Mouse (Mus musculus): Measurements from ENCODE around the gene Scgb1a1. TPM values are rescaled to one million over a fixed set of nuclear protein-coding genes. Genes with fewer than 3 reads are reported as not detected.
"Not testable (repeated sequence)": the region's sequence is repeated elsewhere in the genome, so short reads cannot be mapped to it uniquely, and the experiment has no call there.

Gene Scgb1a1
- polyA plus RNA-seq, 1 experiment from 2014 or later: not detected

DNA sequence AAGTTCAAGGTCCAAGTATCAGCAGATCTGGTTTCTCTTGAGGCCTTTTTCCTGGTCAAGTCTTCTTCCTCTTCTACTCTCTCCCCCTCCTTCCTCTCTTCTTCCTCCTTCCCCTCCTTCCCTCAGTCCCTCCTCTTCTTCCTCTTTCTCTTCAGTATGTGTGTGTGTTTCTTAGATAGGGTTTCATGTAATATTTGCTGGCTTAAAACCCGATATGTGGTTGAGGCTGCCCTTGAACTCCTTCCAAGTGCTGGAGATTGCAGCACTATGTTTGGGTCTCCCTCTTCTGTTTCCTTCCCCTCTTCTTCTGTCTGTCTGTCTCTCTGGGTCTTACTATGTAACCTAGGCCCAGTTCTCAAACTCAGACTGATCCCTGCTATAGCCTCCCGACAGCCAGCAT lies 24.9 kb downstream of the Scgb1a1 start:
- ATAC-seq (ENCODE audit: extremely low read depth, insufficient number of reproducible peaks, low FRiP score, low TSS enrichment): no peak
- peaks cover 19% of the 10 kb centered on the region for H3K4me1 ChIP-seq
- no peak overlapping the region for H3K27ac ChIP-seq (replicated peaks)
- WGBS: 82% methylated on average over 2 of the region's 2 CpGs
- H3K4me2 ChIP-seq: no peak overlapping the region
- no peaks in the 10 kb centered on the region for H3K27me3 ChIP-seq (replicated peaks)
- H3K9ac ChIP-seq: no peak overlapping the region
- H3K9me3 ChIP-seq: no peaks in the 10 kb centered on the region
- no peak overlapping the region for H3K4me3 ChIP-seq
- no peaks in the 10 kb centered on the region for H3K36me3 ChIP-seq

- whole genome bisulfite sequencing: 83% methylated on average over 8 of the region's 8 CpGs
- no peak overlapping the region for H3K27ac ChIP-seq (replicated peaks)
- no peak for ATAC-seq (ENCODE audit: extremely low read depth, insufficient number of reproducible peaks, low FRiP score, low TSS enrichment)
- H3K4me2 ChIP-seq: no peak overlapping the region
- H3K4me1 ChIP-seq: peaks cover 16% of the 10 kb centered on the region
- H3K9ac ChIP-seq: no peak overlapping the region
- H3K36me3 ChIP-seq: no peaks in the 10 kb centered on the region
- H3K4me3 ChIP-seq: no peak overlapping the region
- H3K27me3 ChIP-seq (replicated peaks): no peaks in the 10 kb centered on the region
- H3K9me3 ChIP-seq: no peaks in the 10 kb centered on the region
These were observed 26.4 kb downstream of the Scgb1a1 start for GRCm38 (mm10) chr19:9061221-9061893.

GRCm38 (mm10) chr19:9060103-9060502 lies 27.7 kb downstream of the Scgb1a1 start:
- Histone ChIP-seq H3K4me1 (peaks cover 6% of the 10 kb centered on the region; the same call in 1 of the 2 replicates), H3K9me3 (no peaks in the 10 kb centered on the region), H3K4me2 (no peak overlapping the region), H3K4me3 (no peak overlapping the region), H3K27ac (replicated peaks) (no peak overlapping the region), H3K9ac (no peak overlapping the region), H3K36me3 (no peaks in the 10 kb centered on the region), H3K27me3 (replicated peaks) (no peaks in the 10 kb centered on the region)
- ATAC-seq (ENCODE audit: extremely low read depth, insufficient number of reproducible peaks, low FRiP score, low TSS enrichment): no peak
- 79% methylated on average over 4 of the region's 4 CpGs for WGBS

GRCm38 (mm10) chr19:9059391-9059790 lies 28.4 kb downstream of the Scgb1a1 start:
- ATAC-seq (ENCODE audit: extremely low read depth, insufficient number of reproducible peaks, low FRiP score, low TSS enrichment): no peak
- no peak overlapping the region for H3K4me3 ChIP-seq
- H3K9me3 ChIP-seq: no peaks in the 10 kb centered on the region
- no peak overlapping the region for H3K27ac ChIP-seq (replicated peaks)
- 73% methylated on average over 7 of the region's 7 CpGs for WGBS
- H3K9ac ChIP-seq: no peak overlapping the region
- H3K36me3 ChIP-seq: no peaks in the 10 kb centered on the region
- H3K27me3 ChIP-seq (replicated peaks): no peaks in the 10 kb centered on the region
- peaks cover 6% of the 10 kb centered on the region; the same call in 1 of the 2 replicates for H3K4me1 ChIP-seq
- H3K4me2 ChIP-seq: no peak overlapping the region

- Histone ChIP-seq H3K36me3 (no peaks in the 10 kb centered on the region), H3K4me1 (peaks cover 8% of the 10 kb centered on the region; the same call in 1 of the 2 replicates), H3K4me3 (no peak overlapping the region), H3K9me3 (no peaks in the 10 kb centered on the region), H3K9ac (no peak overlapping the region), H3K27ac (replicated peaks) (no peak overlapping the region), H3K27me3 (replicated peaks) (no peaks in the 10 kb centered on the region), H3K4me2 (no peak overlapping the region)
- no peak for ATAC-seq (ENCODE audit: extremely low read depth, insufficient number of reproducible peaks, low FRiP score, low TSS enrichment)
- WGBS: 73% methylated on average over 4 of the region's 4 CpGs
These were observed 28.8 kb downstream of the Scgb1a1 start for GRCm38 (mm10) chr19:9058944-9059343.

GRCm38 (mm10) chr19:9058331-9058884 lies 29.4 kb downstream of the Scgb1a1 start:
- no peaks in the 10 kb centered on the region for H3K9me3 ChIP-seq
- no peaks in the 10 kb centered on the region for H3K27me3 ChIP-seq (replicated peaks)
- no peaks in the 10 kb centered on the region for H3K36me3 ChIP-seq
- H3K9ac ChIP-seq: no peak overlapping the region
- no peak overlapping the region for H3K4me3 ChIP-seq
- H3K4me1 ChIP-seq: peaks cover 13% of the 10 kb centered on the region
- H3K27ac ChIP-seq (replicated peaks): no peak overlapping the region
- no peak overlapping the region for H3K4me2 ChIP-seq
- WGBS: 82% methylated on average over 1 of the region's 1 CpGs
- ATAC-seq (ENCODE audit: extremely low read depth, insufficient number of reproducible peaks, low FRiP score, low TSS enrichment): no peak

GRCm38 (mm10) chr19:9057679-9058078 lies 30.1 kb downstream of the Scgb1a1 start:
- Histone ChIP-seq H3K9ac (no peak overlapping the region), H3K4me2 (no peak overlapping the region), H3K9me3 (no peaks in the 10 kb centered on the region), H3K27ac (replicated peaks) (no peak overlapping the region), H3K36me3 (no peaks in the 10 kb centered on the region), H3K4me3 (no peak overlapping the region), H3K27me3 (replicated peaks) (no peaks in the 10 kb centered on the region), H3K4me1 (peaks cover 20% of the 10 kb centered on the region)
- no peak for ATAC-seq (ENCODE audit: extremely low read depth, insufficient number of reproducible peaks, low FRiP score, low TSS enrichment)

- Histone ChIP-seq H3K4me1 (peaks cover 18% of the 10 kb centered on the region), H3K9ac (no peak overlapping the region), H3K36me3 (no peaks in the 10 kb centered on the region), H3K9me3 (no peaks in the 10 kb centered on the region), H3K4me3 (no peak overlapping the region), H3K27me3 (replicated peaks) (no peaks in the 10 kb centered on the region), H3K4me2 (no peak overlapping the region), H3K27ac (replicated peaks) (no peak overlapping the region)
- ATAC-seq (ENCODE audit: extremely low read depth, insufficient number of reproducible peaks, low FRiP score, low TSS enrichment): no peak
- WGBS: 74% methylated on average over 4 of the region's 4 CpGs
These were observed 31.9 kb downstream of the Scgb1a1 start for GRCm38 (mm10) chr19:9055703-9056355.

GRCm38 (mm10) chr19:9055153-9055552 lies 32.6 kb downstream of the Scgb1a1 start:
- no peak overlapping the region for H3K4me3 ChIP-seq
- no peaks in the 10 kb centered on the region for H3K27me3 ChIP-seq (replicated peaks)
- 10% methylated on average over 2 of the region's 2 CpGs for WGBS
- H3K4me2 ChIP-seq: no peak overlapping the region
- ATAC-seq (ENCODE audit: extremely low read depth, insufficient number of reproducible peaks, low FRiP score, low TSS enrichment): no peak
- H3K9me3 ChIP-seq: no peaks in the 10 kb centered on the region
- peaks cover 21% of the 10 kb centered on the region for H3K4me1 ChIP-seq
- H3K27ac ChIP-seq (replicated peaks): no peak overlapping the region
- H3K36me3 ChIP-seq: no peaks in the 10 kb centered on the region
- no peak overlapping the region for H3K9ac ChIP-seq

- Histone ChIP-seq H3K27me3 (replicated peaks) (no peaks in the 10 kb centered on the region), H3K9me3 (no peaks in the 10 kb centered on the region), H3K36me3 (no peaks in the 10 kb centered on the region), H3K4me1 (peaks cover 30% of the 10 kb centered on the region), H3K4me2 (peak overlapping the region; percentile 34), H3K27ac (replicated peaks) (peak overlapping the region; percentile 66), H3K9ac (peak overlapping the region; percentile 55), H3K4me3 (no peak overlapping the region)
- WGBS: 15% methylated on average over 6 of the region's 6 CpGs
- peak; percentile 73; the same call in 1 of the 2 replicates for ATAC-seq (ENCODE audit: extremely low read depth, insufficient number of reproducible peaks, low FRiP score, low TSS enrichment)
These were observed 34.8 kb downstream of the Scgb1a1 start for GRCm38 (mm10) chr19:9052803-9053431.

DNA sequence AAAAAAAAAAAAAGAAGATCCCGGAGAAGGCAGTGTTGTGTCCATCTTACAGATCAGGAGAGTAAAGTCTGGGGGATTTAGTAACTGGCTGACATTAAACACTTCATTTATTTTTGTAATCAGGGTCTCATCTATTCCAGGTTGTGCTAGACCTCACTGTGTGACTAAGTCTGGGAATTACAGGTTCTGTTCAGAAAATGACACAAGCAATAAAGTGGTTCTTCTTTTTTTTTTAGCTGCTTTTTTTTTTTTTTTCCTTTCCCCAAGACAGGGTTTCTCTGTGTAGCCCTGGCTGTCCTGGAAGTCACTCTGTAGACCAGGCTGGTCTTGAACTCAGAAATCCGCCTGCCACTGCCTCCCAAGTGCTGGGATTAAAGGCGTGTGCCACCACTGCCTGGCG lies 35.8 kb downstream of the Scgb1a1 start:
- WGBS: 88% methylated on average over 4 of the region's 4 CpGs
- not testable (repeated sequence) for H3K4me3 ChIP-seq; H3K27me3 ChIP-seq (replicated peaks); H3K27ac ChIP-seq (replicated peaks); H3K4me2 ChIP-seq; H3K36me3 ChIP-seq; H3K9me3 ChIP-seq; ATAC-seq (ENCODE audit: extremely low read depth, insufficient number of reproducible peaks, low FRiP score, low TSS enrichment); H3K9ac ChIP-seq
- peaks cover 39% of the 10 kb centered on the region for H3K4me1 ChIP-seq

All from heart, embryonic 13.5 days (tissue).